Mouse (Mus musculus): ENCODE measurements around the gene Tbc1d16. TPM values are rescaled to one million over a fixed set of nuclear protein-coding genes. Genes with fewer than 3 reads are reported as not detected.

Gene Tbc1d16
- polyA plus RNA-seq, 2 experiments from 2014 or later = 0.75 to 0.78 TPM

GRCm38 (mm10) chr11:119207986-119208385, 20.3 kb downstream of the Tbc1d16 start:
- no peak for ATAC-seq

- ATAC-seq = no peak
These were observed 21.7 kb downstream of the Tbc1d16 start for GRCm38 (mm10) chr11:119206562-119206961.

DNA sequence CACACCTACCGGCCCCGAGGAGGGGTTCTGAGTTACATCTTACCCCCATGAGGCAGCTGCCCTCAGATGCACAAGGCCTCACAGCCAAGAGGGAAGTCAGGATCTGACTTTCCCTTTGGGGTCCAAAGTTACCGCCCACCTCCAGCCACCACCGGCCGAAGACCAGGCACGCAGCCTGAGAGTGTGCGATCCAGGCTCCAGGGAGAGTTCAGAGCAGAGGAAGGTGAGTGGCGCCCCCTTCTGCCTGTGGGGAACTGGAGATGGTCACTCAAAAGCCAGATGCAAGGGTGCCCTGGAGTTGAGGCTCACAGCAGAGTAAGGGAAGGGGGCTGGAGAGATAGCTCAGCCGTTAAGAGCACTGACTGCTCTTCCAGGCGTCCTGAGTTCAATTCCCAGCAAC, 22.6 kb downstream of the Tbc1d16 start:
- no peak for ATAC-seq

DNA sequence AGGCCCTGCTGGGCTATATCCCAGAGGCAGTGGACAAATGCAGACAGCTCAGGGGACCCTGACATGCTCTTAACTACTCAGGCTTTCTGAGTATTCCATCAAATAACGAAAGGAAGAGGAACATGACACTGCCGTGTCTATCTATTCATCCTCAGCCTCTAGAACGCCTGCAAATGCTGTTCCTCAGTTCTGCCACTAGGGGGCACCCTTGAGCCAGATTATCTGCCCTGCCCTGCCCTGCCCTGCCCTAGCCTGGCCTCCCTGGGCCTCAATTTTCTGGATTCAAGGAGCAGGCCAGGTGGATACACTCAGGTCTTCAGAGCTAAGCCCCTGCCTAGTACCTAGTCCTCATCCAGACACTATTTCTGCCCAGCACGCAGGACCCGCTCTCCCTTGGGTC, 24.9 kb downstream of the Tbc1d16 start:
- no peak for ATAC-seq

GRCm38 (mm10) chr11:119199233-119199601, 29.1 kb downstream of the Tbc1d16 start:
- ATAC-seq = no peak

- ATAC-seq = no peak
These were observed 29.6 kb downstream of the Tbc1d16 start for GRCm38 (mm10) chr11:119198564-119199232.

GRCm38 (mm10) chr11:119197618-119198563, 30.4 kb downstream of the Tbc1d16 start:
- no peak for ATAC-seq

GRCm38 (mm10) chr11:119192605-119193004, 35.7 kb downstream of the Tbc1d16 start:
- no peak for ATAC-seq

GRCm38 (mm10) chr11:119192176-119192575, 36.1 kb downstream of the Tbc1d16 start:
- ATAC-seq = no peak

DNA sequence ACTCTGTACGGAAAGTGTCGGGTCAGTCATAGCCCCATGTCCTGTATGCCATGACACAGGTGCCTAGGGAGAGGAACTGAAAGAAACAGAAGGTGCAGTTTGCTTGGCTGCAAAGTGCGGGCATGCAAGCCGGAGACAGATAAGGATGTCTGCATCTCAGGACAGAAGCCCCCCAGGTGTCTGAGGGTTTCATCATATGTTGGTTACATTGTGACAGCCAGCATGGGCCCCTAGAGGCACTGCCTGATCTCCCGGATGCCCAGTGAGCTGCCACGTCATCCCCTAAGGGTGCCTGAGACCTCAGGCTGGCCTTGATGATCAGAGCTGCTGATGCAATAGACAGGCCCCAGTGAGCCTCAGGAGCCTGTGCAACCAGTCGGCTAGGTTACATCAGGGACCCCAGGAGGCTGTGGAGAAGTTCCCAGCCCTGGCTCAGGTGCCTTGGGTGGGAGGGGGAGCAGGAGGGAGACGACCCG, 36.7 kb downstream of the Tbc1d16 start:
- no peak for ATAC-seq

DNA sequence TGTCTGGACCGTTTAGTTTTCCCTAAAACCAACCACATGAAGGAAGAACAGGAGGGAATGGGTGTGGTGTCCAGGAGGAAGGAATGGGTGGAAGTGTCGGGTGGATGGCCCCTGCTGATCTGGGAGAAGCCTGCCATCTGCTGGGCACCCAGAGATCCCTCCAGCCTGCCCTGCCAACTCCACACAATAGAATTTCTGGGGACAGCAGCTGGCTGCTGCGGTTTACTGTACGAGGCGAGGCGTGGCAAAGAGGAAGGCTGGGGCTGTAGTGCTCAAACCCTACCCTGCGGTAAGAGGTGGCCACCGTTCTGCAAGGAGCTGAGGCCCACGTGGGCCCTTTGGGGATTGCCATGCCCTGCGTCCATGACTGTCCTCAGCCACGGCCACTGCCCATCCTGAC, 37.8 kb downstream of the Tbc1d16 start:
- peak; percentile 49 for ATAC-seq

GRCm38 (mm10) chr11:119189319-119189718, 39.0 kb downstream of the Tbc1d16 start:
- no peak for ATAC-seq

DNA sequence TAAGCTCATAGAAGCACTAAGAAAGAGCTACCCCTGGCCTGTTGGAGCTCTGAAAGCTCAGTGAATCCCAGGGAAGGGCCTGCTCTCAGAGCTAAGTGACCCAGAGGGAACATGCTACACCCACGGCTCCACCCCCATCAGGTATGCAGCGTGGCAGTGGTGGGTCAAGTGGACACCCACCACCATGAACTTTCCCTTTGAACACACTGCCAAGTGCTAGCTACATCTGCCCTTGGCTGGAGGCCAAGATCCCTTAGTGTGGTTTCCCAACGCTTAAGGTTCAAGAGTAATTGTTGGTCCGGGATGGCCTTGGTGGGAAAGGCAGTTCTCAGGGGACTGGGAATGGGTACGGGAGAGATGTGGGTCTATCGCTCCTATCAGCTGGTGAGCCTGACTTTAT, 39.9 kb downstream of the Tbc1d16 start:
- ATAC-seq = no peak

DNA sequence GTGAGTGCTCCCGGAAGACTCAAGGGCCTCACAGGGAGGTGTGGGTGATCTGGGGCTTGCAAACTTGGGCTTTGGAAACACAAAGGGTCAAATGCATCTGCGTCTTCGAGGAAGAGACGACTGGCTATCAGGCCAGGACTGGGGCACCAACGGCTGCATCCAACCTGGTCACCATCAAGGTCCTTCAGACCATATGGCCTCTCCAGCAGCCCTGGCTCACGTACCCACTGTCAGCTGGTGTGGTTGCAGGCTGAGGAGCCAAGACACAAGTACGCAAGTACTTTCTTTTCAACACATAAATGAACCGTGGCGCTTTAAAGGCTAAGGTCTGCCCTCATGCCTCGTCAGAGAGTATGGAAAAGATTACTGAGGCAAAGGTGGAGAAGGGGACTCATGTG, 40.5 kb downstream of the Tbc1d16 start:
- ATAC-seq = no peak

DNA sequence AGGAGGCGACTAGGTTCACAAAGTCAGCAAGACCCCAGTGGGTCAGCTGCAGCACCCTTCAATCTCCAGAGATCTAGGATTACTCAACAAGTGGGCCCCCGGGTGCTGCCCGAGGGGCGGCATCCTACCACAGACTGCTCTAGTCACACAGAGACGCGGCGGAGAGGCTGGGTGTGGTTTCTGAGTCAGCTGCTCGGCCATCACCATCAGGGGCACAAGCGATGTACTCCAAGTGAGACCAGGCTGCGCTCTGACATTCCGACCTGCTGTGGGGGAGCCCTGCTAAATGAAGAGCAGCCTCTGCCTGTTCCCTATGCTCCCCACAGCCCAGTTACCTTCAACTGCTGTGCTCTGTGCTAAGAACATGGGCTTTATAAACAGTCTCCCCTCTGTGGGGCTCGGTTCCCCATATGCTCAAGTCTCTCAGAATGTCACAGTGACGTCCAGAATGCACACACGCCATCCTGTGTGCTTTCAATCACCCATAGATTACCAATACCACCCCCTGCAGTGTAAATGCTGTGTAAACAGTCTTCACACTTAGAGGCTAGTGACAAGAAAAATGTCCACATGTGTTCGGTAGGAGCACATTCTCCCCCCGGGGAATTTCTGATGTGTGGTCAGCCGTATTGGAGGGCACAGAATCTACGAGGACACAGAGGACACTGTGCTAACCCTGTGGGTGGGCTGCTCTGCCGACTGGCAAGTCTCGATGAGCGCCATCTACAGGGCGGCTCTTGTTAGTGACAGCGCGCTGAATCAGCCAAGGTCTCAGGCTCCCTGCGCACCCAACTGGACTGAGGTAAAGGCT, 41.1 kb downstream of the Tbc1d16 start:
- ATAC-seq = peak; percentile 56

- ATAC-seq = no peak
These were observed 41.9 kb downstream of the Tbc1d16 start for GRCm38 (mm10) chr11:119186381-119186780.

DNA sequence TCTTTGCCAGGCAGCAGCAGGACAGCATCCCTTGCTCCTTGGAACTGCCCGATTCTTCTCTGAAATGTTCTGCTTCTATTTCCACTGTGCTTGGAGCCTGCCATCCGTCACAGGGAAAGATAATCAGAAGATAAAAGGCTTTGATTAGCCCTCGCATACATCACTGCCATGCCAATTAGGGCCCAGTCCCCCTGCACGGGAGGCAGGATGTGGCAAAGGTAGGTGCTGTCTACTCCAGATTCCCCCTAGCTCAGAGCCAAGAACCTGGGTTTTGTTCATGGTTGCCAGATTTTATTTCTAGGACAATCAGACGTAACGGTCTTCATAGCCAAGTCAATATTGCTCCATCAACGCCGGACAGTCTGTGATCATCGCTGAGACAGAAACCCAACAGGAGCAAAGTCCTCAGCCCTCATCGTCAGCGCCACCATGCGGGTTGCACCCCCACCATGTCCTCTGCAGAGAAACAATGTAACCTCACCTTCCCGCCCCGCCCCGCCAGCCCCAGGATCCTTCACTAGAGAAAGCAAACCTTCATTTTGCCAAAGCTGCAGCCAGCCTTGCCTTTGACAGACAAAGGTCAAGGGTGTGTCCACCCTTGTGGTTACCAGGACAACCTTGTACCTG, 44.5 kb downstream of the Tbc1d16 start:
- peak; percentile 59 for ATAC-seq

DNA sequence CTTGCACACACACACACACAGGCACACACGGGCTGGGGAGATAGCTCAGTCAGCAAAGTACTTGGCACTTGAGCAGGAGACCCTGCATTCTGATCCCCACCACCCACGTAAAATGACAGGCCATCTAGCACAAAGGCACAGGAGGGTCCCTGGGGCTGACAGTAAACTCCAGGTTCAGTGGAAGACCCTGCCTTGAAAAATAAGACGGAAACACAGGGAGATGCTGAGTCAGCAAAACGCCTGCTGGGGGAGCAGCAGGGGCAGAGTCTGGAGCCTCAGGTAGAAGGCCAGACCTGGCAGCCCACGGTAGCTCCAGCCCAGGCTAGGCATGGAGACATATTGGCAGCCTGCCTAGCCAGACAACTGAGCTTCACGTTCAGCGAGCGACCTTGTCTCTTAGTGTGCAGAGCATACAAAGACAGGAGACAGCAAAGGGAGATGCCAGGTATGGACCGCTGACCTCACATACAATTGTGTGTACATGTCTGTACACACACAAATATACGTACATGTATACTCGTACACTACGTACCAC, 46.4 kb downstream of the Tbc1d16 start:
- no peak for ATAC-seq

DNA sequence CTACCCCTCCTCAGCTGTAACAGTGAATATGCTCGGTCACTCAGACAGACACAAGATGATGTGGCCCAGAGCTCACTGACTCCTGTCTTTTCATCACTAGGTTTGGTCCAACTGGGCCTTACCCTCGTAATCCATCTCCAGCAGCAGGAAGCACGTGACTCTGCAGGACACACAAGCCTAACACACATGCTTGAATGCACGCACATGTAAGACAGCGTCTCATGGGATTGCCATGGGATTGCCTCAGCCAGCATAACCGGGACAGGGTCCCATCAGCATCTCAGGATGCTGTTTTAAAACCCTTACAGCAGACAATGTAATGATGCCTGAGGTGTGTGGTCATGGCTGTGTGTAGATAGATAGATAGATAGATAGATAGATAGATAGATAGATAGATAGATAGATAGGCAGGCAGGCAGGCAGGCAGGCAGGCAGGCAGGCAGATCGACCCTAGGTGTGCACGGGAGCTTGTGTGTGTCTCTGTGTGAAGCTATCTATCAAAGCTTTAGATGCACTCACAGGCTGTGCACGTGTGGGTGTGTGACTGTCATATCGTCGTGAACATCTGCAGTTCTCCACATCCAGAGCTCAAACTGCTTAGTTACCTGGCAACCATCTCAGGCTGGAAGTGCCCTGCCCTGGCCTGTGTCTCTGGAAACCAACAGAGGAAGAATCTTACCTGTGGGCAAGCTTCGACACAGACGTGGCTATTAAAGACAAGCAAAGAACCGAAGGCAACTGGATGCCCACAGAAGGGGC, 47.3 kb downstream of the Tbc1d16 start:
- ATAC-seq = no peak

DNA sequence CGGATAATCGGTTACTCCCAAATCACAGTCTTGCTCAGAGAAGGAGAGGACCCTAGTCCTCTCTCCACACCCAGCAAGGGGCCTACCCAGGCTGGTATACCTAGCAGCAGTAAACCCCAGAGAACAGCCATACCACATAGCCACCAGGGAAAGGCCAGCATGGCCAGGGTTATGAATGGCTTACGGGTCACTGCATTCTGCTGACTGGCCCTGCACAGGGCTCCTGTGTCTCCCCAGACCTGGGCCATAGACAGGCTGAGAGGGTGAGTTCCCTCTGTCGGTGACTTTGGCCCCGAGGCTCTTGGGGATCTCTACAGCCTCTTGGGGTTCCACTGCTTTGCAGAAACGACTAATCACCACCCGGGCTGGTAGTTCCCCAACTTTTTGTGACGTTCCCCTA, 50.0 kb downstream of the Tbc1d16 start:
- ATAC-seq = no peak
